Mouse (Mus musculus) neural tube, embryonic 11.5 days (tissue): ENCODE measurements around the gene Lum. TPM values are rescaled to one million over a fixed set of nuclear protein-coding genes. Genes with fewer than 3 reads are reported as not detected.
A peak's percentile ranks its signal among the peaks of the same experiment; 100 is the strongest.

ENCODE experiments used
- ATAC-seq: fragments of 200-750 bp; cut with Nextera tagmentation; 2 replicates; pipeline ENCODE4 v1.8.0; 2017; ENCODE audit warnings: moderate number of reproducible peaks, mild to moderate bottlenecking, moderate TSS enrichment, moderate library complexity; ENCODE audit not compliant: insufficient read depth, low FRiP score, low TSS enrichment
- DNase-seq: peaks from one replicate; pipeline ENCODE4 v3.0.0-alpha.2; 2015; ENCODE audit warnings: low spot score
- H3K27ac ChIP-seq: fragments of 300-500 bp; sonication (generic); 2 replicates; pipeline ENCODE4 v1.5.1; 2014; ENCODE audit warnings: low read depth, mild to moderate bottlenecking, low read length
- H3K27me3 ChIP-seq: fragments of 300-500 bp; sonication (generic); 2 replicates; pipeline ENCODE4 v1.6.1; 2014; ENCODE audit warnings: mild to moderate bottlenecking, low read length, mixed read lengths; ENCODE audit not compliant: control insufficient read depth, insufficient read depth
- H3K36me3 ChIP-seq: fragments of 300-500 bp; sonication (generic); 2 replicates; pipeline ENCODE4 v1.6.1; 2014; ENCODE audit warnings: mild to moderate bottlenecking, low read length, moderate library complexity, mixed read lengths; ENCODE audit not compliant: control insufficient read depth, insufficient read depth
- H3K4me1 ChIP-seq: fragments of 300-500 bp; sonication (generic); 2 replicates; pipeline ENCODE4 v1.6.1; 2014; ENCODE audit warnings: low read length, mixed read lengths; ENCODE audit not compliant: control insufficient read depth, insufficient read depth
- H3K4me2 ChIP-seq: fragments of 300-500 bp; sonication (generic); 2 replicates; pipeline ENCODE4 v1.6.1; 2014; ENCODE audit warnings: low read depth, mild to moderate bottlenecking, moderate library complexity
- H3K4me3 ChIP-seq: fragments of 300-500 bp; sonication (generic); 2 replicates; pipeline ENCODE4 v1.5.1; 2014; ENCODE audit warnings: low read depth, low read length
- H3K9ac ChIP-seq: fragments of 300-500 bp; sonication (generic); 2 replicates; pipeline ENCODE4 v1.6.1; 2014; ENCODE audit warnings: mild to moderate bottlenecking, low read length
- H3K9me3 ChIP-seq: fragments of 300-500 bp; sonication (generic); 2 replicates; pipeline ENCODE4 v1.6.1; 2016; ENCODE audit warnings: low read length; ENCODE audit not compliant: control insufficient read depth
- WGBS: fragments of 180-500 bp; shearing (Covaris S2); extraction: QIAGEN DNeasy Blood & Tissue Kit; methylation state at CpG from one replicate; pipeline ENCODE4 v1.1.7; 2014; 5-methylcytosine and 5-hydroxymethylcytosine counted together
- polyA plus RNA-seq: library from polyadenylated mRNA; unstranded; fragments of >200 nt; fragmentation: Nextera tagmentation; extraction: Ambion mirVana; gene quantifications from 2 replicates; pipeline ENCODE4 v1.2.1, GENCODE M21; 2014

The Lum gene
- polyA plus RNA-seq = 49.6 and 58.9 TPM in 2 replicates

DNA sequence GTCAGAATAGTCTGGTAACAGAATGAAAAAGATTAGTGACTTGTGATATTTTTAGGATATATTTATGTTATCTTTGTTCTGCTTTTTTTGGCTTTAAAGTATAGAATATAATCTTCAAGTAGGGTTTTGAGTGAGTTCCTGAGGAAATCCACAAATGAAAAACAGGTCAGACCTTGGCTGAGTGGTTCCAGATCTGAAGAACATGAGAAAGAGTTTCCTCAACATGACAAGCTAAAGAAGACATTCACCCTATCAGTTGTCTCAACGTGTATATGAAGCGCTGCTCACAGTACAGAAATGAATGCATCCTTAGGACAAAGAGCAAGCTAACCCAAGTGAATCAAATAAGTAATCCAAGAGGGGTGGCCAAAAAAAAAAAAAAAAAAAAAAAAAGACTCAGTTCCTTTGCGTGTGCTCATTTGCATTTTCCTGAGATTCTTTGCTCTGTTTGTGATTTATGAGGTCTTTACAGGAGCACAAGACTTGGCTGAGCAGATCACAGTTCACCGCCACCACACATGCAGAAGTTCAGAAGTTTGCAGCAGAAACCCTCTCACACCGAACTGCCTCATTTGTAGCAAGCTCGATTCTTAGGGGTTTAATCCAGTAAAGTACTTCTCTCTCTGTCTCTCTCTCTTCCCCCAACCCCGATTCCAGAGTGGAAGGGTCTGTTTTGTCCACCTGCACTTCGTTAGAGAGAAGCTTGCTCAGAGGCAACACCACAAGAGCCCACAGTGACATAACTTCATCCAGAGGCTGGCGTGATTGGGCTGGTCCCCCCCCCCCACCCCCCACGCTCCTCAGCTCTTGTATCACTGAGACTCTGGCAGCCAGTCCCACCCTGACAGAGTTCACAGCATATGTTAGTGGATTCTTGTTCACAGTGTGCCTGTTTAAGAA lies at the start of gene Lum:
Gene Lum (plus strand): TSS at position 172 of the 900 bp plus-strand sequence.
- no peak within 1 kb of the TSS for H3K27ac ChIP-seq
- 54% methylated on average over 10 of the region's 10 CpGs for WGBS
- H3K9me3 ChIP-seq = no peaks in the 10 kb centered on the region
- H3K4me3 ChIP-seq = no peak within 1 kb of the TSS
- no peak within 1 kb of the TSS for H3K9ac ChIP-seq
- DNase-seq (peak; percentile 27), ATAC-seq (no peak; the same call in 1 of the 2 replicates)
- no peaks in the 10 kb centered on the region for H3K36me3 ChIP-seq
- H3K4me1 ChIP-seq = 0 out of 2 replicates have a peak, but pooled peaks cover 3% of the 10 kb centered on the region
- no peak within 1 kb of the TSS for H3K4me2 ChIP-seq
- H3K27me3 ChIP-seq = no peaks in the 10 kb centered on the region

- Histone ChIP-seq H3K27ac (no peak overlapping the region), H3K4me3 (no peak overlapping the region), H3K36me3 (no peaks in the 10 kb centered on the region), H3K4me1 (no peaks in the 10 kb centered on the region), H3K9ac (no peak overlapping the region), H3K27me3 (no peaks in the 10 kb centered on the region), H3K9me3 (no peaks in the 10 kb centered on the region), H3K4me2 (no peak overlapping the region)
- DNase-seq = no peak
- WGBS = 88% methylated on average over 3 of the region's 3 CpGs
- no peak for ATAC-seq
Observed at GRCm38 (mm10) chr10:97523366-97523765, 41.6 kb upstream of the Lum start.

- Histone ChIP-seq H3K36me3 (no peaks in the 10 kb centered on the region), H3K4me1 (no peaks in the 10 kb centered on the region), H3K4me3 (no peak overlapping the region), H3K9me3 (no peaks in the 10 kb centered on the region), H3K9ac (no peak overlapping the region), H3K27me3 (no peaks in the 10 kb centered on the region), H3K4me2 (no peak overlapping the region), H3K27ac (no peak overlapping the region)
- ATAC-seq = no peak
- no peak for DNase-seq
- 89% methylated on average over 4 of the region's 4 CpGs for WGBS
Observed at GRCm38 (mm10) chr10:97535697-97536096, 29.2 kb upstream of the Lum start.

- Histone ChIP-seq H3K9ac (no peak overlapping the region), H3K36me3 (no peaks in the 10 kb centered on the region), H3K27me3 (no peaks in the 10 kb centered on the region), H3K9me3 (no peaks in the 10 kb centered on the region), H3K4me3 (no peak overlapping the region), H3K4me1 (no peaks in the 10 kb centered on the region), H3K27ac (no peak overlapping the region), H3K4me2 (no peak overlapping the region)
- DNase-seq (no peak), ATAC-seq (no peak)
- WGBS = 67% methylated on average over 2 of the region's 2 CpGs
Observed at GRCm38 (mm10) chr10:97536921-97537320, 28.0 kb upstream of the Lum start.

GRCm38 (mm10) chr10:97538202-97538601 lies 26.7 kb upstream of the Lum start:
- Histone ChIP-seq H3K9me3 (no peaks in the 10 kb centered on the region), H3K36me3 (no peaks in the 10 kb centered on the region), H3K4me1 (no peaks in the 10 kb centered on the region), H3K4me3 (no peak overlapping the region), H3K9ac (no peak overlapping the region), H3K27me3 (no peaks in the 10 kb centered on the region), H3K27ac (no peak overlapping the region), H3K4me2 (no peak overlapping the region)
- WGBS = 90% methylated on average over 4 of the region's 4 CpGs
- ATAC-seq (no peak), DNase-seq (no peak)

DNA sequence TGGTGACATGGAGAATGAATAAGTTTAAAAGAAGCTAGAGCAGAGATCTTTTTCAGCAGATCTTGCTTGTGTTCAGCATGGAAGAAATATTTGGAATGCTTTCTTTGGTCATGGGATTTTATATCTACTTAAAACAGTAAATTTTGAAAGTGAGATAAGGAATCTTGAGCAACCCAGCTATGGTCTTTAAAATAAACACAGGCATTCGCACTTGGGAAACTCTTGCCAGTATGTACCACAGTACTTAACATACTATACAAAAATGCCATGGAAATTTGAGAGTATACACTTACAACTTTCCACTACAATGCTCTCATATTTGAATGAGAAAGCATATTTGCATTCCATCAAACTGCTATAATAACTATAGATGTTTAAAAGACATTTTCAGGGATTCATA lies 17.2 kb upstream of the Lum start:
- 84% methylated on average over 1 of the region's 1 CpGs for WGBS
- DNase-seq = no peak

DNA sequence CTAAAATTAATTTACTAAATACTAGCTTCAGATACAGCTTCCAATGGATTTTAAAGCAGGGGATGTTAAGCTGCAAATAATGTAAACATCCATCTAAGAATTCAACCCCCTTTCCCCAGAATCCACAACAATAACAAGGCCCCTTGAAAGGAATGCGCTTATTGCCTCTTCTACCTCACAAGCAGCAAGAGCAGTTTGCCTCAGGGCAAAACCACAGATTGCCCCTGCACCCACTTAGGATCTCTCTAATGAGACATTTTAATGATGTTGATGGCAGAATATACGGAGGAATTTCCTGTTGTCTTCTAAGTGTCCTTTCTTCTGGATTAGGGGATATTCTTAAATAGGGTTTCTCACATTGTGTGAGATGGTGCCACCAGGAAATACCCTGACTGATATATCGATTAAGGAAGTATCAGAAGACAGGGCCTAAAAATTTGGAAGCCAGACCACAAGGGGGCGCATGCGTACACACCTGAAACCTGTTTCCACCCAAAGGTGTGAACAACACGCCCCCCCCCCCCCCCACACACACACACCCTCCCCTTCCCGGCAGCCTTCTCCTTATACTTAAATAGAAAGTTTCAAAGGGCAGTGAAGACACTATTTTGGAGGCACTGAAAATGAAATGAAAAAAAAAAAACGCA lies 2.7 kb downstream of the Lum start:
- H3K9me3 ChIP-seq = no peaks in the 10 kb centered on the region
- H3K9ac ChIP-seq = no peak overlapping the region
- no peaks in the 10 kb centered on the region for H3K36me3 ChIP-seq
- H3K27me3 ChIP-seq = no peaks in the 10 kb centered on the region
- 58% methylated on average over 8 of the region's 8 CpGs for WGBS
- H3K4me1 ChIP-seq = 0 out of 2 replicates have a peak, but pooled peaks cover 3% of the 10 kb centered on the region
- no peak overlapping the region for H3K4me3 ChIP-seq
- ATAC-seq = no peak
- H3K4me2 ChIP-seq = no peak overlapping the region
- no peak overlapping the region for H3K27ac ChIP-seq
- no peak for DNase-seq

More for the DNA sequence above, 17.2 kb upstream of the Lum start:
- no peak overlapping the region for H3K4me2 ChIP-seq
- H3K4me1 ChIP-seq = no peaks in the 10 kb centered on the region
- H3K36me3 ChIP-seq = no peaks in the 10 kb centered on the region
- no peak overlapping the region for H3K27ac ChIP-seq
- H3K27me3 ChIP-seq = no peaks in the 10 kb centered on the region
- no peak overlapping the region for H3K9ac ChIP-seq
- no peaks in the 10 kb centered on the region for H3K9me3 ChIP-seq
- no peak for ATAC-seq
- no peak overlapping the region for H3K4me3 ChIP-seq

GRCm38 (mm10) chr10:97582543-97583231 lies 17.8 kb downstream of the Lum start:
- ATAC-seq = no peak
- Histone ChIP-seq H3K27me3 (no peaks in the 10 kb centered on the region), H3K27ac (no peak overlapping the region), H3K4me1 (no peaks in the 10 kb centered on the region), H3K36me3 (no peaks in the 10 kb centered on the region), H3K9me3 (no peaks in the 10 kb centered on the region), H3K9ac (no peak overlapping the region), H3K4me3 (no peak overlapping the region), H3K4me2 (no peak overlapping the region)
- 85% methylated on average over 4 of the region's 4 CpGs for WGBS
- DNase-seq = no peak
